Mouse (Mus musculus): Measurements from ENCODE around the gene Sirt1.
A peak's percentile ranks its signal among the peaks of the same experiment; 100 is the strongest.

Gene Sirt1

GRCm38 (mm10) chr10:63336901-63337300 lies 44.6 kb downstream of the Sirt1 start:
- no peak for DNase-seq (ENCODE audit: low read depth)

DNA sequence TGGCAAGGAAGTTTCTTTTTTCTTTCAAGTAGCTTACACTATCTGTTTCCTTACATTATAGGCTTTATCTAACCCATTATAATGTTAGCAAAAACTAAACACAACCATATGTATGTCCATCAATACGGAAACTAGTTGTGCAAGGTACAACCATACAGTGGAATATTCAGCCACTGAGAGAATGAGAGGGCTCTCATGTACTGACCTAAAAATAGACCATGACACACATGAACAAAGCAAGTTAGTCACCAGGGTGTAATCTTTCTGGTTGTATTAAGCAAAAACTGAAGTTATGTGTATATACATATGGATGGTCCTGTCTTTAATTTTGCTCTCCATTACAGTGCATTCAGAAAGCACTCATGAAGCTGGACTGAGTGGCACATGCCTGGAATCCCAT lies 54.4 kb downstream of the Sirt1 start:
- DNase-seq (ENCODE audit: low read depth) = no peak

- no peak for DNase-seq (ENCODE audit: low read depth)
Measured at GRCm38 (mm10) chr10:63313726-63314125, 67.8 kb downstream of the Sirt1 start.

GRCm38 (mm10) chr10:63308582-63309366 lies 72.7 kb downstream of the Sirt1 start:
- peak; percentile 88 for DNase-seq (ENCODE audit: low read depth)

GRCm38 (mm10) chr10:63302356-63302755 lies 79.1 kb downstream of the Sirt1 start:
- no peak for DNase-seq (ENCODE audit: low read depth)

GRCm38 (mm10) chr10:63282846-63283245 lies 98.7 kb downstream of the Sirt1 start:
- no peak for DNase-seq (ENCODE audit: low read depth)

DNA sequence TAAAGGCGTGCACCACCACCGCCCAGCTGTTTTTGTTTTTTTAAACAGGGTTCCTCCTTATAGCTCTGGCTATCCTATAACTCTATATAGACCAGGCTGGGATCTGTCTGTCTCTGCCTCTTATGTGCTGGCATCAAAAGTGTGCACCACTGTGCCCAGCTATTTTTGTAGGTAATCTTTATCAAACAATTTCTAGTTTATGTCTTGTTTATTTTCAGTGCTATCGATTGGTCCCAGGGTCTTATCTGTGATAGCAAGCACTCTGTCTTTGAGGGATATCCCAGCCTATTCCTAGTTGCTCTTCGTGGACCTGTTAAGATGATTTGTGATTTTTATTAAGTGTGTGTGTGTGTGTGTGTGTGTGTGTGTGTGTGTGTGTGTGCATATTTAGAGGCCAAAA lies 99.1 kb downstream of the Sirt1 start:
- DNase-seq (ENCODE audit: low read depth) = no peak

- no peak for DNase-seq (ENCODE audit: low read depth)
Measured at GRCm38 (mm10) chr10:63279851-63280250, 101.7 kb downstream of the Sirt1 start.

DNA sequence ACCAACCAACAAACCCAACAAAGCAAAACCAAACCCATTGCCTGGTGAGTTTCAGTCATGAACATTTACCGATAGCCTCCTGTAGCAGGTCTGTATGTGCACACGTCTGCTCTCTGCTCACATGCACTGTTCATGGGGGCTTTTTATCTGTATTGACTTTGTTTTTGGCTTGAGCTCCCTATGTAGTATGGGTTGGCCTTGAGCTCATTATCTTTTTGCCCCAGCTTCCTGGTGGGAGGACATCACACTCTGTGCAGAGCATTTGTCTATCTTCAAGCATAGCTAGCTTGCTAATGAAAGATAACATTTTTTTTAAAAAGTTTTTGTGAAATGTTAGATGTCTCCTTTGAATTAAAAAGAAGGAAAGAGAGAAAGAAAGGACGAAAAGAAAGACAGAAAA lies 104.5 kb downstream of the Sirt1 start:
- no peak for DNase-seq (ENCODE audit: low read depth)

DNA sequence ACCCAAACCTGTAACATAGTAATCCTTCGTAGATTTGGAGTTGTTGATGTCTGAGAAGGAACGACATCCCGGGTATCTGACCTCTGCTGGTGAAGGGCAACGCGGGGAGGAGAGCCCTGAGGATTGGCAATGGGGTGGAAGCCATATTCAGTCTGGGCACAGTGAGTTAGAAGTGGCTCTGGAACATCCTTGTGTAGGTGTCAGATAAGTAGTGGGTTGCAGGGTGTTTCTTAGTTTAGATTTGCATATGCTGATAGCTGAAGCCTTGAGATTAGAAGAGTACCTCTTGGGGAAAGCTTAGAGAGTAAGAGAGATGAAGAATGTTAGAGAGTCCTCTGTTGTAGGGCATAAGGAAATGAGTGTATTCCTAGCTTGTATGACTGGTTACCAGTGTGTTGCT lies 108.6 kb downstream of the Sirt1 start:
- DNase-seq (ENCODE audit: low read depth) = no peak

DNA sequence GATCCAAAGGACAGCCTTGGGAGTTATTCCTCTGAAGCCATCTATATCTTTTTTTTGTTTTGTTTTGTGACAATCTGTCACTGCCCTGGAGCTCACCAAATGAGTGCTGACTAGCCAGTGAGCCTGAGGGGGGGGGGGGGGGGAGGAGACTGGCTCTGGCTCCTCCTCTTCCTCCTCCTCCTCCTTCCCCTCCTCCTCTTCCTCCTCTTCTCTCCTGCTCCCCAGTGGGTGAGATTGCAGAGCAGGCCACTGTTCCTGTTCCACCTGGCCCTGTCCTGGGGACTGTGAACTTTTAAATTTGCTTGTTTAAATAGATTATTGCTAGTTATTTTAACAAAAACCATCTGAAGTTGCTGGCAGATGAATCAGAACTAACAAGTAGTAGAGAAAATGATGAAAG lies 109.1 kb downstream of the Sirt1 start:
- DNase-seq (ENCODE audit: low read depth) = no peak
